Mouse (Mus musculus) bone marrow macrophage, adult 2 months (primary cell): ENCODE results near the gene Zic1.

Source experiments
- CTCF ChIP-seq: IDR thresholded peaks from 2 replicates; pipeline ENCODE4 v1.5.1; 2012; ENCODE audit warnings: low read depth, mild to moderate bottlenecking, low read length, moderate library complexity
- POLR2A ChIP-seq: IDR thresholded peaks from 2 replicates; pipeline ENCODE4 v1.6.1; 2012; ENCODE audit warnings: mild to moderate bottlenecking, low read depth, low read length, borderline replicate concordance

DNA sequence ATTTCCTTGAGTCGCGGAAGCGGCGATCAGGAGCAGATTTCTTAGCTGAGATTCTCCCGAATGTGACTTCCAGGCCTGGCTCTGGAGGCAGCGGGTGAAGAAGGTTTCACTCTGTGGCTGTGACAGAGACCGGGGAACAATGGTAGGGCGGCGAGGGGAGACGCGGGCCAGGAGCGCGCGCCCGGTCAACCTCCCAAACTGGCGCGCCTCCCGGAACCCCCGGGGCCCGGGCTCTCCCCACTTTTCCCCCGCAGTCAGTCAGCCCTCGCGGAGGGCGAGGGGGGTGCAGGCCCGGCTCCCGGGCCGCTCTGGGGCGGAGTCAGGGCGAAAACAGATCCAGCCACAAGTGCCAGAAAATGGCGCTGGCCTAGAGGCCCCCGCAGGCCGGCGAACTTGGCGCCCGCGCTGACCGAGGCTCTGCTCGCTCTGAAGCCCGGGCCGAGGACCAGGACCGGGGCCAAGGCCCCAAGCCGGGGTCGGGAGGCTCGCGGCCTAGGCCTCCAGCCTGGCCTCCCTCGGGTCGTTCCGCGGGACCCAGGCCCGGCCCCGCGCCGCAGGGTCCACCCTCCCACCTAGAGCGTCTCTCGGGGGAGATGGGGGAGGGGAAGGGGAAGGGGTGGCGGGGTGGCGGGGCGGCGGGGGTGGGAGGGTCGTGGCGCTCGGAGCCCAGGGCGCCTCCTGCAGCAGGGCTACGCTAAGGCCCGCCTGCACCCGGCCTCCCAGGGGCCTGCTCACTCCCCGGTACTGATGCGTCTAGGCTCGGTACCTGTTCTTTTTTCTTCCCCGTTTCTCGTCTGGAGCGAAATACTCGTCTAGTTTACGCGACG, 15.9 kb upstream of the Zic1 start:
- TF ChIP-seq POLR2A, result no peak
- no peak for TF ChIP-seq CTCF
